Mouse (Mus musculus) heart, adult 9 months (tissue): ENCODE results near the gene Oas1f.
"Not testable (repeated sequence)": the region's sequence is repeated elsewhere in the genome, so short reads cannot be mapped to it uniquely, and the experiment has no call there.

Experiments
- DNase-seq, 2 experiments: peaks; one replicate each; pipeline ENCODE4 v3.0.0; 2022; ENCODE audit warnings: low spot score in 2 of 2

Gene Oas1f

DNA sequence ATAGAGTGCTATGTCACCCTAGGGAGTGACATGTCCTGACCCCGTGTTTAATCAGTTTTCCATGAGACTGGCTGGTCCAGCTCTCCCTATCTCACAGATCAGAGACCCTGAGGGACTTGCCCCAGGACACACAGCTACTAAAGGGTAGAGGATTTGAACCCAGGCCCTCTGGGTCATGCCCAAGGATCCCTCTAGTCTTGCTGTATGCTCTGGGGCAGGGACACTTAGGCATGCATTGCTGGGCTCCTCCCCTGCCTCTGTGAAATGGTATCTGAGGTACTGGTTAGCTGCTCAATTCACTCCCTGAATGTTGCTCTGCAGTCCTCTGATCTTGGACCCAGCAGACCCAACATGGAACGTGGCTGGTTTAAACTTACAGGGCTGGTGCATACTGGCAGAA, 24.3 kb downstream of the Oas1f start:
- no peak for DNase-seq

DNA sequence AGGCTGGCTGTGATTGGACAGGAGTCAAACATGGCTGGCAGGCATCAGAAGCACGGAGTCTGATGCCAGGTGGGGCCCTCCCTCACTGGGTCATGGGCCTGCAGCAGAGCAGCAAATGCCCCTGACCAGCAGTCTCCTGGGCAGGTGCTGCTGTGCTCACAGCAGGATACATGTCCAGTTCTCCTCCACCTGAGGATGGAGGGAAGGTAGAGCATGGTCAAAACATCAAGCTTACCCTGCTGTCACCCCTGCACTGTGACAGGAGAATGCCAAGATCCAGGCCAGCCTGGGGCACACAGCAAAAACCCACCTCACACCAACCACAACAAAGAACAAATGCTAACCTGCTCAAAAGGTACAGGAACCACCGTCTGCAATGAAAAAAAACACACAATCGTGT, 29.7 kb downstream of the Oas1f start:
- DNase-seq: not testable (repeated sequence)

DNA sequence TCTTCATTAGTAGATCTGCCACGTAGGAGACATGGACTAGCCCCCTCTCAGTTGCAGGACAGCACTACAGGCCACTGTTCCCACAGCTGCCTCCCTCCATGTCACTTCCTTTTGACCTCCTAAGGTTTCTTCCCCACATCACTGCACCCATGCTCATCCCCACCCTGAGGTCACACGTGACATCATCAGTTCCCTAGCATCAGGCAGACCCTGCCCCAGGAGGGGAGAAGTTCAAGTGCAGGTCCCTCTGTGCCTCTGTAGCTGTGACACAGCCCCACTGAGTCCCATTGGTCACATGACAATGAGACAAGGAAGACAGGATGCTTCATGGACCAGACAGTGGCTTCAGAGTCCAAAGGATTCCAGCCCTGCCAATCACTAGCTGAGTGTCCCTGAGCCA, 30.2 kb downstream of the Oas1f start:
- not testable (repeated sequence) for DNase-seq

- DNase-seq: not testable (repeated sequence)
These were observed 31.6 kb downstream of the Oas1f start for GRCm38 (mm10) chr5:120878803-120879202.

GRCm38 (mm10) chr5:120881681-120882080, 34.5 kb downstream of the Oas1f start:
- not testable (repeated sequence) for DNase-seq

DNA sequence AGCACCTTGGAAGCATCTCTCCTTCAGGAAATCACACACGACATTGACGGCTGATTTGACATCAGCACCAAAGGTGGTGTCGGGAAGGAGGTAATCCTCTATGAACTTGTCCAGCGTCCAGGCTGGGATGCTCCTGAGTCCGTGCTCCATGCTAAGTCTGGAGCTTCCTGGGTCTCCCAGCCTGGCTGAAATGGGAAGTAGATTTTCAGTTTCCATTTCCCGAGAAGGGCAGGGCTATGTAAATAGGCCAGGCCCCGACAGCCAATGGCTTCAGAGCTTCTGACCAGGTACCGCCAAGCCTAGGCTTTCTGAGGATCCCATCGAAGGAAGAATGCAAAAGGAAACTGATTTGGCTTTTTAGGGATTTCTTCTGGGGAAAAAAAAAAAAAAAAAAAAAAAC, 40.2 kb downstream of the Oas1f start, which contains the start of gene Oas1g:
Oas1g (minus strand) TSS at position 201 of the 400 bp plus-strand sequence.
- DNase-seq: not testable (repeated sequence)

DNA sequence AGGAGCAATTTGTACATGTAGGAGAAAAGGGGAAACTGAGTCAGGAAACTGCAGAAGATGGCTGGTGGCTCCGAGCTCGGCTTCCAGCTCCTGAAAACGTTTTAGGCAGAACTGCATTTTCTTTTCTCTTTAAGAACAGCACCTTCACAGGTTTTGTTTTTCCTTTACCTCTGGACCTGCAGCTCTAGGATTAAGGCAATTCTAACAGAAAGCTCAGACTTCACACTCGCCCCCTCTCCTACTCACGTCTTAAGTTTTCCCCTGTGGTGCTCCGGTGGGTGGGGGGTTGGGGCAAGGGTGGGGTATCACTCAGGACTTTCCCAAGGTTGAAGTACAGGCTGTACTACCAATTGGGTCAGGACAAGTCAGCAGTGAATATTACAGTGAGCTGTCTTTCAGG, 40.7 kb downstream of the Oas1f start:
- DNase-seq: no peak

- not testable (repeated sequence) for DNase-seq
These were observed 41.2 kb downstream of the Oas1f start for GRCm38 (mm10) chr5:120888294-120888815.

GRCm38 (mm10) chr5:120890026-120890425, 42.9 kb downstream of the Oas1f start:
- DNase-seq: no peak

DNA sequence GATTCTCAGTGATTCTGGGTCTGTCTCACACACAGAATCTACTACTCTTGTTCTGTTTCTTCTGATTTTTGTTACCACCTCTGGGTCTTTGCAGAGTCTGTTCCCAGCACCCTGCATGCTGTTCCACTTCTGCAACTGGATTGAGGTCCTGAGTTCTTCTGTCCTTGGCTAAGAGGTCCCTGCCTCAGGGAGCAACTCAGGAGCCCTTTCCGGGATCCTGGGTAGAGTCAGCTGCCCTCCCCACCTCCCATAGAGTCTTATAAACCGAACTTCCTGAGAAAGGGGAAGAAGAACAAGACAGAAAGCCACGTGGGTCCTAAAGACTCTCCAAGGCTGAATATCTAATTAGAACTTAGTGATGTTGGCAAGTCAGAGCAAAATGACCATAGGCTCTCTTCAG, 43.8 kb downstream of the Oas1f start:
- no peak for DNase-seq

GRCm38 (mm10) chr5:120891566-120892242, 44.5 kb downstream of the Oas1f start:
- DNase-seq: not testable (repeated sequence)

GRCm38 (mm10) chr5:120892243-120892660, 45.1 kb downstream of the Oas1f start:
- no peak for DNase-seq

DNA sequence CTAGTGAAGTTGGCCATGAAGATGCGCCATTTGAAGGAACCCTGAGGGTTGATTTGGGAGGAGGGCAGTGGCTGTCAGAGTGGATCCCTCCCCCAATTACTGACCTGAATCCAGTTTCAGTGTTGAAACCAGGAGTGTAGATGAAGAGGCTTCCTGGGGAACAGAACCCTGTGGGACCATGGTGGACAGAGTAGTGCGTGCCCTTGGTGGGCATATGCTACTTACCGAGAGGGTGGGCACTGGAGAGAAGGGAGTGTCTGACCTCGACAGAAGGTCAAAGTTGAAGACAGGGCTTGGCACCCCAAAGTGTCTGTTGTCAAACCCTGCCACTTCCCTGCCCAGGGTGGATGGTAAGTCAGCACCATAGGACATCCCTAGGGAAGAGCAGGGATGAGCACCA, 46.7 kb downstream of the Oas1f start:
- DNase-seq: not testable (repeated sequence)

GRCm38 (mm10) chr5:120894692-120895091, 47.5 kb downstream of the Oas1f start:
- DNase-seq: not testable (repeated sequence)

DNA sequence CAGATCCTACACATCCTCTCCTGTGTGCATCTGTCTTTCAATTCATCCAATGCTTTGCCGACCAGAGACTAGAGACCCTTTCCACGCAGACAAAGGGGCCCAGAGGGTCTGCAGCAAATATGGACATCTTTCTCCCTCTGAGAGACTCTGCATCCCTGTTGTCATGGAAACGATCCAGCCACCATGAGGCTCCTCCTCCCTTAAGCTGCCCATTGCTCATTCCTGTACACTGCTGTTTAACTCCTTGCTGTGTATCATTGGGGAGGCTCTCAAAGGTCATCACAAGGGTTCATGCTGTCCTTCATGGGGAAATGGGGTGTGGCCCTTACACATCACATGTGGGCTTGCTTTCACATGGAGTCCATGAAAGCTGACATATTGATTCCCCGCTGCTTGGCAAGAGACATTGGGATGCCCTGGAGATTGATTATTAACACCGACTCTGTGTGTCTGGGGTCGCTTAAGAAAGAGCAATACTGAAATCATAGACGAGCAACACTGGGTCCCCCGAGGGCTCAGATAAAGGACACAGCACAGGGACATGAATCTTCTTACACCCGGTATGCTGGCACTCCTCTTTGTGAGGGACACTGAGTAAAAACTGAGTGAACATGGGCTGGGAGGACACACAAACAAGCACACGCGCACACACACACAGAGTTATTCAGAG, 48.2 kb downstream of the Oas1f start:
- DNase-seq: no peak

- DNase-seq: no peak
These were observed 51.1 kb downstream of the Oas1f start for GRCm38 (mm10) chr5:120898307-120898706.

DNA sequence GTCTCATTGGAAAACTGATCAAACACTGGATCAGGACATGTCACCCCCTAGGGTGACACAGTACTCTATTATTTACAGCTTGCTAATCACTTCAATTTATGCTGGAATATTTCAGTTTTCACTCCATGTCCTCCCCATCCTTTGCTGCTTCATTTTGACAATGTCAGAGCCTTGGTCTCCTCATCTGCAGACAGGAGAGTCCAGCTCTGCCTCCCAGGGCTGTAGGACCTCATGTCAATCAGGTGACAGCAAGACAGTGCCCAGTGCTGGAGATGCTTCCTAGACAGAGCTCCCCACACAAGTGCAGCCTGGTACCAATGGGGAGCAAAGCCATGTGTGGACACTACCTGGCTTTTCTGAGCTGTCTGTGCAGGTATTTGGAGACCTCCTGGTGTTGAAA, 51.6 kb downstream of the Oas1f start:
- no peak for DNase-seq

- no peak for DNase-seq
These were observed 53.5 kb downstream of the Oas1f start for GRCm38 (mm10) chr5:120900666-120901065.

GRCm38 (mm10) chr5:120902056-120902455, 54.9 kb downstream of the Oas1f start:
- no peak for DNase-seq

GRCm38 (mm10) chr5:120906791-120907733, 59.9 kb downstream of the Oas1f start, which contains the start of gene Oas1a:
Gene Oas1a, minus strand, starts transcription at chr5:120907521.
- not testable (repeated sequence) for DNase-seq
